Mouse (Mus musculus) CD4-positive, CD25-positive, alpha-beta regulatory T cell, adult 2 months (primary cell): Measurements from ENCODE around the gene Asb15.

ENCODE experiments used
- DNase-seq: peaks from one replicate; pipeline ENCODE4 v3.0.0-alpha.2; 2012; ENCODE audit warnings: low read depth, low spot score

Asb15 gene

DNA sequence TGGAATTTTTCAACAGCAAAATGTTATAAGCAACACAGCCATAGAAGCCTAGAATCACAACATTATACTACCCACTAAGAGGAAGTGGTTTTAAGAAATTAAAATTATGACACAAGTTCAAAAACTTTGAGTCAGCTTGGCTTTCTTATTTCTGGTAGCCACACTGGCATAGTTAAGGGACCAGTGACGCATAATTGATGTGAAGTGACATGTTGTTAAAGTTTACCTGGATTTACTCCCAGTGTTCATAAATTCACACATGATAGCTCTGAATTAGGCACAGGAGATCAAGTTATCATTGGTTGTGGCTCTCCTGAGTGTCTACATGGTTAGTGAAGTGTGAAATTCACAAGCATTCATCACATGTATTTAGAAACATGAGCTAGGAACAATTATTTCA is 36.9 kb downstream of the Asb15 start:
- no peak for DNase-seq

DNA sequence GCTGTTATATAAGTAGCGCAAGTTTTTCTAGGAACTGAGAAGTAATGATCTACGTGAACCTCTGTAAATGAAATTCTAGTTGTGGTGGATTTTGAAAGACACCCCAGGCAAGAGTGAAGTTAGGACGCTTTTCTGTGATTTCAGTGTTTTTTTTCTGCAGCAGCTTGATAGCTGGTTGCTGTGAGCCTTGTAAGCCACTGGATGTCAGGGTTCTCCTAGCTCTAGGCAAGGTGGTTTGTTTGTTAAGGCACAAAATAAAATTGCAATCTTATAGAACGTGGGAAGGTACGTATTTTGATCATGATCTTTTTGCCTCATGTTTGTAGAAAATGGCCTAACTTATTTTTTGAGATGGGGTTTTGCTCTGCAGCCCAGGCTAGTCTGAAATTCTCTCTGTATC is 41.0 kb downstream of the Asb15 start:
- DNase-seq = no peak

DNA sequence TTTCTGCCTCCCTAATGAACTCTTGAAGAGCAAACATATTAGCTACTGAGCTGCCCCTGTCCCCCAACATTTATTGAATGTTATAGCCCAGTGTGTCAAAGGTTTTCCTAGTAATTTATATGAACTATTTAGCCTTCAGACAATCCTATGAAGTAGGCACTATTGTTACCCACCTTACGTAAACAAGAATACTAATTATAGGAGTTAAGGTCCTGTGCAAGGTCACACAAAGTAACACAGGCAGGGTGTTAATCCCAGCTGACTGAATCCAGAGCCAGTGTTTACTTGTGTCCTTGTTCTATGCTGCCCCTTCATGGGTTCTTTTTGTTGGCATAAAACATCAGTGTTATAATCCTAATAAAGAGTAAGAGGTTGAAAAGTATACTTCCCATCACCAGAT is 41.8 kb downstream of the Asb15 start:
- no peak for DNase-seq

- no peak for DNase-seq
Observed at GRCm38 (mm10) chr6:24570278-24570677, 42.3 kb downstream of the Asb15 start.

DNA sequence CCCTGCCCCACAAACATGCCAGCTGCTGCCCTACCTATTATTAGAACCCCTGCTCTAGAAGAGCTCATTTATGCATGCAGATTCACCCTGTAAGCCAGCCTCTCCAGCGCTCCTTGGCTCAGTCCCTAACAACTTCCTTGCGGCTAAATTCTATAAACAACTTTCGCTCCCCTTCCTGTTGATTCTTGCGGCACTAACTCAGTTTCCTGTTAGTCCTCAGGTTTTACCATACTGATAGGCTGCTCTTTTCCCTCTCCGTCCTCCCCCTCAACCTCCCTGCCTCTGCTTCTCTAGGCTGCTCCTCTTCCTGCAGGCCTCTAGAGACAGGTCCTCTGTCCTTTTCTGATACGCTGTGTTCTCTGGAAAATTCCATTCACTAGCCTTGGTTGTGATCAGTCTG is 43.2 kb downstream of the Asb15 start:
- no peak for DNase-seq

DNA sequence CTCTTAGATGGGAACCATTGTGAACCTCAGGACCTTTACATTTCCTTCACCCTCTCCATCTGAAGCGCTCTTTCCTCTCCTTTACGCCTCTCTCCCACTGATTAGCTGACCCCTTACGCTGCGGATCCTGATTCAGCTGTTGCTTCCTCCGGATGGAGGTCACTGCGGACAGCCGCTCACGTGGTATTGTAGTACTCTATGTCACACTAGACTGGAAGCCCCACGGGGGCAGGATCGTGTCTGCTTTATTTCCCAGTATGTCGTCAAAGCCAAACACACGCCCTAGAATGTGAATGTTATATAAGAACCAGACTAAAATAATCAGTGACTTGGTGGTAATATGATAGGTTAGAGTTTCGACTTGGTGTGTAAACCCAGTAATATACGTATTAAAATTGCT is 44.5 kb downstream of the Asb15 start:
- DNase-seq = no peak

DNA sequence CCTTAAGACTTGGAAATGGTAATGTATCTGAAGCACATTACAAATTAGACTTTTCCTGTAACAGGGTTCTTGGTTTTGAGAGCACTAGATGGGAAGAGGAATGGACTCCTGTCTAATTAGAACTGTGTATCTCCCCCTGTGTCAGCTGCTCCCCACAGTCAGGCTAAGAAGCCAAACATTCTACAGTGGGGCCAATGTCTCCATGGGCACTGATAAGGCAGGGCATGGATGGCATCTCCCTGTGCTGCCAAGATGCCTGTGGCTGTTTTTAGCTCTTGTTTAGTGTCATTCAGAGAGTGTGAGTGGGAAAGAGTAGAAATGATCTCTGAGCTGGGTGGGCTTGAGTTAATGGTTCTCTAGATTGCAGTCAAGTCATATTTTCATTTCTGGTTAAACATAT is 45.4 kb downstream of the Asb15 start:
- DNase-seq = no peak

- no peak for DNase-seq
Observed at GRCm38 (mm10) chr6:24583456-24583855, 55.5 kb downstream of the Asb15 start.

- DNase-seq = no peak
Observed at GRCm38 (mm10) chr6:24585431-24586310, 57.7 kb downstream of the Asb15 start.

GRCm38 (mm10) chr6:24586885-24587284 is 58.9 kb downstream of the Asb15 start:
- no peak for DNase-seq

GRCm38 (mm10) chr6:24590282-24590681 is 62.3 kb downstream of the Asb15 start:
- DNase-seq = no peak

- DNase-seq = no peak
Observed at GRCm38 (mm10) chr6:24591525-24592218, 63.7 kb downstream of the Asb15 start.

- DNase-seq = no peak
Observed at GRCm38 (mm10) chr6:24597500-24597899, 69.6 kb downstream of the Asb15 start, which contains the start of gene Lmod2. Gene Lmod2, plus strand, starts transcription at chr6:24597762.

DNA sequence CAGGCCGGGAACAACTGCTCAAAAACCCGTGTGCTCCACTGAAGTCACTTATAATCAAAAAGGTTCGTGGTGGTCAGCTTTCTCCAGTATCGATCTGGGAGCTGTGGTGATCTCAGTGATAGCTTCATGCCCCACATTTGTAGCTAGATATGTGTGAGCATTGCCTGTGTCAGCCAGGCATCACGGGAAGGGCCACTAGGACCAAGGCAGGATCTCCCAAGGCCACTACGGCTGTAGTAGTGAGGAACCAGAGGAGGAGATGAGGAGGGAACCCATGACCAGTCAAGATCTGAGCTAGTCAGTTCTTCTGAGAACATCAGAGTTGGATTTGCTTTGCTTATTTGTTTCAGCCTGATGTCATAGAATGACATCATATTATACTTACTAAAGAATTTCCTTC is 71.2 kb downstream of the Asb15 start:
- no peak for DNase-seq

DNA sequence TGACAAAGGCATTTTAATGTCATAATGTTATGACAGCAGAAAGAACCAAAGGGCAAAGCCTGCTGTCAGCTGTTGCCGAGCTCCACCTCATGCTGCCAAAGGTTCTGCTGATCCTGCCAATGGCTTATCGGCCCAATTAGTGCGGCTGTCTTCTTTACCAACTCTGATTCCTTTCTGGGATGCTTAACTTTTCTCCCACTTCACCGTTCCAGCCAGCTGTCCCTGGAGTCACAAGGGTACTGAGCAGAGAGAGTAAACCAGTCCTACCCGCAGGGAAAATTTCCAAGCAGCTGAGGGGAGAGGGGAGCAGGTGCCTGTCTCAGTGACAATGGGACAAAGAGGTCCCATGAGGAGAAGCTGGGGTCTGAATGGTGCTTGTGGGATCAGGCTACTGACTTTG is 71.7 kb downstream of the Asb15 start:
- DNase-seq = no peak

GRCm38 (mm10) chr6:24600134-24600533 is 72.2 kb downstream of the Asb15 start:
- no peak for DNase-seq

DNA sequence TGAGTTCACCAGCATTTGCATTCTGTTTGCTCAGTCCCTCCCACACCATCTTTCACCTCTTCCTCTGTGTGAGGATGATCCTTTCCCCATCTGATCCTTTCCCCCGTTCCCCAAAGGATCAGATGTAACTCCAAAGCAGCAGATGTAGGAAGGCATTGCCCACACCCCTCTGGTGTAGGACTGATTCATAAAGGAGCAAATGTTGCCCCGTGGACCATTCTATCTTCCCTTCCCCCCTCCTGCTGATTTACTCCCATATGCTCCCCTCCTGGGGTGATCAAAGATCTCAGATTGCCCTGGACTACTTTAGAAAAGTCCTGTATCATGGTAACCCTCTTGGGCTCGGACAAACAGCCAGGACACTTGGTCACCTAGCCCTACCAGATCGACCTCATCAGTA is 72.8 kb downstream of the Asb15 start:
- DNase-seq = no peak

DNA sequence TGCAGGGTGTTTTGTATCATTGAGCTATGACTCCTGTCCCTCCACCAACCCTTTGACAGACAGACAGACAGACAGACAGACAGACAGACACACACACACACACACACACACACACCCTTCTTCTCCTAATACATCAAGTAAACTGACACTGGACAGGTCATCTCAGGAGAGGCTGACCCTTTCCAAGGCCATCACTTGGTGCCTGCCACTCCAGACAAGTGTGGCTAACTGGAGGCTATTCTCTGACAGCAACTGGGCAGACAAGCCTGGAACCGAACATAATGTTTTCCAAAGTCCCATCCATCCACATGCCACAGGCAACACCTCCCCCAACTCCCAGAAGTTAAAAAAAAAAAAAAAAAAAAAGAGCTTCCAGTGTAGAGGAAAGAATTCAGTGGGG is 73.7 kb downstream of the Asb15 start:
- DNase-seq = no peak

DNA sequence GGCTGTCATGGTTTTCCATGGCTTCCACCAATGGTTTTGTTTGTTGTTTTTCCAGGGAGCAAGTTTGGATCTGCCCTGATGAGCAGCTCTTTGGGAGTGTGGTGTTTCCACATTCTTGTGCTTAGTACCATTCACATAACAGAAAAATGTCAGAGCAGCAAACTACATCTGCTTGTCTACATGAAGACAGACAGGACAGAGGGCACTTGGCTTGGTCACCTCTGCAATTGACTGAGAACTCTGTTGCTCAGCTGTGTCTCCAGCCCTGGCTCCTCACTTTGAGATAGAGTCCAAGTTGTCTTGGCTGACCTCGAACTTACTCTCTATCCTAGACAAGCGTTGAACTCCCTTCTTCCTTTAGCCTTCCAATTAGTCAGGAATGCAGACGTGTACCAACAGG is 74.4 kb downstream of the Asb15 start:
- no peak for DNase-seq

DNA sequence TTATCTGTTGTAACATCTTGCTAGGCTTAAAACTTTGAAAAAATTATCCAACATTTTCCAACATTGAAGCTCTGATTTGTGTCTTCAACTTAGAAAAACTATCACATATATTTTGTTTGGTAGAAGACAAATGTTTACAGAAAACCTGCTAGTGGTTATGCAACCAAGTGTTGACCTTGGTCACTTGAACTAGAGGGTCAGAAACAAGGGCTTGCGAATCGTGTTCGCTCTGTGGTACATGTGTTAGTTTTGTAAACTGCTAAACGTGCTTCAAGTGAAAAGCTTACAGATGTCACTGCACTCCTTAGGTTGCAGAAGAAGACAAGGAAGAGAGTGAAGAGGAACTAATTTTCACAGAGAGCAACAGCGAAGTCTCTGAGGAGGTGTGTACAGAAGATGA is 75.0 kb downstream of the Asb15 start:
- DNase-seq = no peak

DNA sequence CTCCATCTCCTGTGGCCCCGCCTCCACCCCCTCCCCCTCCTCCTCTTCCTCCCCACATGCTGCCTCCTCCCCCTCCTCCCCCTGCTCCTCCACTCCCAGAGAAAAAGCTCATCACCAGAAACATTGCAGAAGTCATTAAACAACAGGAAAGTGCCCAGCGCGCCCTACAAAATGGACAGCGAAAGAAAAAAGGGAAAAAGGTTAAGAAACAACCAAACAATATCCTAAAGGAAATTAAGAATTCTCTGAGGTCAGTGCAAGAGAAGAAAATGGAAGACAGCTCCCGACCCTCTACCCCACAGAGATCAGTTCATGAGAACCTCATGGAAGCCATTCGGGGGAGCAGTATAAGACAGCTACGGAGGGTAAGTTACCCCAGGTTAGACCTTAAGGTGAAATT is 76.3 kb downstream of the Asb15 start:
- DNase-seq = no peak

DNA sequence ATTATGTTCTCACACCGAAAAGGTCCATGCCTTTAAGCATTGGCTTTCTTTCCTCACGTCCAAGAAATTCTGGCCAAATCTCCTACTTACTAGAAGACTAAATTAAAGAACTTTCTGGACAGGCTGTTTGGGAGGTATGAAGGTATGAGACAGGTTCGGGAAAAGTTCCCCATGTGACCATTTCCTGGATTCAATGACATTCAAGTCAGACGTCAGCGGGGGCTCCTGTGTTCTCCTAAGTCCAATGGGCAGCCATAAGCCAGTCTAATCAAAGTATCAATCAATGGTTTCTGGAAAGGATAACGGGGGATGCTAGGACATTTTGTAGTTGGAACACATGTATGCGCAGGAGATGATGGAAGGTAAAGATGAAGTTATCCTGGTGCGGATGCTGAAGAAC is 77.7 kb downstream of the Asb15 start:
- no peak for DNase-seq

DNA sequence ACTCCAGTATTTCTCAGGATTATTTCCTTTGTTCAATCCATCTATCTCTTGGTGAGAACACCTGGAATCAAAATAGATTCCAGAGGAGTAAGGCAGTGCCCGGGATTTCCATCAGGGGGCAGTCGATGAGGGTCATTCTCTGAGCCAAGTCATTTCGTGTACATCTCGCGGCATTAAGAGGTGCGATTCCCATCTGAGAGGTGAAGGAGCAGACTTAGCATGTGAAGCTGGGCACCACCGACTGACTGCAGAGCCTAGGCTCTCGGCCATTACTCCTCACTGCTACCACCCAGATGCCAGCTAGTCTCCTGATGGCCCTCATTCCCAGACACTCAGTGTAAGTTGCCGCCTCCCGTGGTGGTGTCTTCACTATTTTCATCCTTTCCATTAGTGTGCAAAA is 78.6 kb downstream of the Asb15 start:
- no peak for DNase-seq
